Mouse (Mus musculus) myocyte (in vitro differentiated cells): Measurements from ENCODE around the gene Alkal2. TPM values are rescaled to one million over a fixed set of nuclear protein-coding genes. Genes with fewer than 3 reads are reported as not detected.

Source experiments
- H3K27me3 ChIP-seq: one replicate; pipeline ENCODE4 v1.6.1; 2011; ENCODE audit not compliant: control insufficient read depth, insufficient read depth, insufficient read length
- H3K36me3 ChIP-seq: one replicate; pipeline ENCODE4 v1.6.1; 2011; ENCODE audit not compliant: control insufficient read depth, insufficient read depth
- H3K4me2 ChIP-seq: one replicate; pipeline ENCODE4 v1.6.1; 2011; ENCODE audit warnings: low read depth, control low read depth
- H3K4me3 ChIP-seq: one replicate; pipeline ENCODE4 v1.5.1; 2011; ENCODE audit warnings: mild to moderate bottlenecking, control low read depth, moderate library complexity
- H3K79me2 ChIP-seq: one replicate; pipeline ENCODE4 v1.6.1; 2011; ENCODE audit not compliant: control insufficient read depth, insufficient read depth
- H3ac ChIP-seq: one replicate; pipeline ENCODE4 v1.6.1; 2011; ENCODE audit not compliant: control insufficient read depth, insufficient read length
- CEBPB ChIP-seq: IDR thresholded peaks from 2 replicates; pipeline ENCODE4 v1.6.1; 2011; ENCODE audit warnings: mild to moderate bottlenecking, moderate library complexity; ENCODE audit not compliant: poor library complexity, insufficient read depth, severe bottlenecking
- E2F4 ChIP-seq: IDR thresholded peaks from one replicate; pipeline ENCODE4 v1.6.1; 2011; ENCODE audit warnings: mild to moderate bottlenecking, control low read depth, moderate library complexity; ENCODE audit not compliant: insufficient read depth
- MAX ChIP-seq: IDR thresholded peaks from one replicate; pipeline ENCODE4 v1.6.1; 2011; ENCODE audit warnings: low read depth, mild to moderate bottlenecking, control low read depth
- MYOD1 ChIP-seq, 3 experiments: IDR thresholded peaks; one replicate each; pipeline ENCODE4 v1.6.1; 2011; ENCODE audit warnings: control low read depth in 2 of 3, low read depth in 2 of 3, mild to moderate bottlenecking in 2 of 3, moderate library complexity in 1 of 3; ENCODE audit not compliant: insufficient read length in 2 of 3, control insufficient read depth in 1 of 3
- MYOG ChIP-seq, 3 experiments: IDR thresholded peaks; one replicate each; pipeline ENCODE4 v1.6.1; 2011; ENCODE audit warnings: control low read depth in 2 of 3, low read depth in 2 of 3, mild to moderate bottlenecking in 2 of 3; ENCODE audit not compliant: insufficient read length in 2 of 3, control insufficient read depth in 1 of 3, insufficient read depth in 1 of 3
- POLR2A ChIP-seq: IDR thresholded peaks from one replicate; pipeline ENCODE4 v1.6.1; 2011; ENCODE audit warnings: low read depth, mild to moderate bottlenecking, control low read depth, moderate library complexity; ENCODE audit not compliant: insufficient read length
- POLR2AphosphoS2 ChIP-seq: IDR thresholded peaks from one replicate; pipeline ENCODE4 v1.6.1; 2011; ENCODE audit warnings: low read depth, control low read depth; ENCODE audit not compliant: insufficient read length
- REST ChIP-seq: IDR thresholded peaks from one replicate; pipeline ENCODE4 v1.6.1; 2011; ENCODE audit warnings: mild to moderate bottlenecking, control low read depth, moderate library complexity; ENCODE audit not compliant: insufficient read depth, insufficient read length
- SRF ChIP-seq: IDR thresholded peaks from one replicate; pipeline ENCODE4 v1.6.1; 2011; ENCODE audit warnings: low read depth; ENCODE audit not compliant: control insufficient read depth, insufficient read length
- TCF12 ChIP-seq: IDR thresholded peaks from one replicate; pipeline ENCODE4 v1.6.1; 2011; ENCODE audit warnings: mild to moderate bottlenecking, control low read depth; ENCODE audit not compliant: poor library complexity, insufficient read depth, severe bottlenecking
- TCF3 ChIP-seq: IDR thresholded peaks from one replicate; pipeline ENCODE4 v1.6.1; 2011; ENCODE audit warnings: low read depth, control low read depth; ENCODE audit not compliant: insufficient read length
- USF1 ChIP-seq: IDR thresholded peaks from one replicate; pipeline ENCODE4 v1.6.1; 2011; ENCODE audit warnings: low read depth, mild to moderate bottlenecking, control low read depth, moderate library complexity
- polyA plus RNA-seq: library from polyadenylated mRNA; unstranded; fragments of >200 nt; fragmentation: generic; extraction: Trizol; gene quantifications from one replicate; pipeline ENCODE4 v1.2.1, GENCODE M21; 2012; ENCODE audit warnings: missing spikeins

Gene Alkal2
- polyA plus RNA-seq, 1 experiment: not detected

- Histone ChIP-seq H3K27me3 (no peaks in the 10 kb centered on the region), H3K4me2 (no peak overlapping the region), H3ac (no peak overlapping the region), H3K79me2 (no peaks in the 10 kb centered on the region), H3K4me3 (no peak overlapping the region), H3K36me3 (no peaks in the 10 kb centered on the region)
- TF ChIP-seq MAX (no peak), REST (no peak), POLR2AphosphoS2 (no peak), MYOG (IDR thresholded peaks at IDR 0.05; ENCODE audit: control insufficient read depth in 1 of 3, insufficient read depth in 1 of 3, insufficient read length in 2 of 3, low read depth in 2 of 3) (no peak), E2F4 (no peak), MYOD1 (IDR thresholded peaks at IDR 0.05; ENCODE audit: control insufficient read depth in 1 of 3, insufficient read length in 2 of 3, low read depth in 2 of 3) (no peak), TCF12 (no peak), SRF (no peak), POLR2A (no peak), CEBPB (no peak), TCF3 (no peak), USF1 (no peak)
Measured at GRCm38 (mm10) chr12:30933299-30933698, 49.2 kb downstream of the Alkal2 start.

- H3K4me3 ChIP-seq: no peak overlapping the region
- no peak for TF ChIP-seq TCF3
- no peak for TF ChIP-seq POLR2AphosphoS2
- no peak for TF ChIP-seq USF1
- TF ChIP-seq CEBPB: no peak
- no peak for TF ChIP-seq MAX
- TF ChIP-seq MYOG (IDR thresholded peaks at IDR 0.05; ENCODE audit: control insufficient read depth in 1 of 3, insufficient read depth in 1 of 3, insufficient read length in 2 of 3, low read depth in 2 of 3): no peak
- TF ChIP-seq TCF12: no peak
- TF ChIP-seq SRF: no peak
- TF ChIP-seq MYOD1 (IDR thresholded peaks at IDR 0.05; ENCODE audit: control insufficient read depth in 1 of 3, insufficient read length in 2 of 3, low read depth in 2 of 3): no peak
- TF ChIP-seq E2F4: no peak
- TF ChIP-seq REST: no peak
- TF ChIP-seq POLR2A: no peak
- no peaks in the 10 kb centered on the region for H3K27me3 ChIP-seq
- H3K36me3 ChIP-seq: no peaks in the 10 kb centered on the region
- H3ac ChIP-seq: no peak overlapping the region
- no peak overlapping the region for H3K4me2 ChIP-seq
- no peaks in the 10 kb centered on the region for H3K79me2 ChIP-seq
Measured at GRCm38 (mm10) chr12:30936899-30937298, 52.8 kb downstream of the Alkal2 start.

Other genes starting within 250 kb of the Alkal2 start
- 30.9 TPM for gene Acp1, start 27.3 kb downstream of the Alkal2 start, polyA plus RNA-seq
- 1.0 TPM for gene Sh3yl1, start 27.3 kb downstream of the Alkal2 start, polyA plus RNA-seq
- 0.54 TPM for gene Fam110c, start 189.5 kb downstream of the Alkal2 start, polyA plus RNA-seq